Mouse (Mus musculus) cortical plate, adult 2 months (tissue): ENCODE results near the gene Cpd. TPM values are rescaled to one million over a fixed set of nuclear protein-coding genes. Genes with fewer than 3 reads are reported as not detected.

Experiments used
- H3K27ac ChIP-seq: fragments of 200-500 bp; 2 replicates; pipeline ENCODE4 v1.5.1; 2012; ENCODE audit warnings: low read length, control low read depth, inconsistent platforms; ENCODE audit not compliant: insufficient read depth
- H3K4me1 ChIP-seq: fragments of 200-500 bp; 2 replicates; pipeline ENCODE4 v1.6.1; 2011; ENCODE audit warnings: low read length; ENCODE audit not compliant: control insufficient read depth, insufficient read depth
- H3K4me3 ChIP-seq: fragments of 200-500 bp; 2 replicates; pipeline ENCODE4 v1.5.1; 2011; ENCODE audit warnings: mild to moderate bottlenecking, low read length, control low read depth; ENCODE audit not compliant: insufficient read depth
- CTCF ChIP-seq: fragments of 200-500 bp; IDR thresholded peaks from 2 replicates; pipeline ENCODE4 v1.5.1; 2011; ENCODE audit warnings: mild to moderate bottlenecking, control low read depth, low read length; ENCODE audit not compliant: insufficient read depth; ENCODE audit errors: extremely low read depth
- POLR2A ChIP-seq: fragments of 200-500 bp; IDR thresholded peaks from 2 replicates; pipeline ENCODE4 v1.6.1; 2011; ENCODE audit warnings: mild to moderate bottlenecking, low read length, control low read depth; ENCODE audit not compliant: insufficient read depth; ENCODE audit errors: extremely low read depth
- polyA plus RNA-seq: library from polyadenylated mRNA; depleted of rRNA; stranded (reverse); fragments of >200 nt; gene quantifications from 2 replicates; pipeline ENCODE4 v1.2.3, GENCODE M21; 2012

Cpd gene
- polyA plus RNA-seq, 1 experiment, result 30.5 TPM

GRCm38 (mm10) chr11:76874766-76875165, 27.9 kb upstream of the Cpd start:
- H3K4me3 ChIP-seq, result no peak overlapping the region
- H3K4me1 ChIP-seq, result no peaks in the 10 kb centered on the region
- no peak overlapping the region for H3K27ac ChIP-seq
- TF ChIP-seq CTCF, result no peak
- no peak for TF ChIP-seq POLR2A

- H3K4me1 ChIP-seq, result no peaks in the 10 kb centered on the region
- H3K27ac ChIP-seq, result no peak overlapping the region
- no peak overlapping the region for H3K4me3 ChIP-seq
- TF ChIP-seq POLR2A, result no peak
- TF ChIP-seq CTCF, result no peak
Measured at GRCm38 (mm10) chr11:76873865-76874264, 27.0 kb upstream of the Cpd start.

GRCm38 (mm10) chr11:76872556-76873234, 25.9 kb upstream of the Cpd start:
- H3K27ac ChIP-seq, result no peak overlapping the region
- TF ChIP-seq CTCF (no peak), POLR2A (no peak)
- no peak overlapping the region for H3K4me3 ChIP-seq
- H3K4me1 ChIP-seq, result no peaks in the 10 kb centered on the region

- no peak overlapping the region for H3K27ac ChIP-seq
- H3K4me1 ChIP-seq, result no peaks in the 10 kb centered on the region
- no peak overlapping the region for H3K4me3 ChIP-seq
- TF ChIP-seq POLR2A (no peak), CTCF (no peak)
Measured at GRCm38 (mm10) chr11:76861185-76861584, 14.4 kb upstream of the Cpd start.

GRCm38 (mm10) chr11:76859261-76859660, 12.4 kb upstream of the Cpd start:
- Histone ChIP-seq H3K4me3 (no peak overlapping the region), H3K4me1 (no peaks in the 10 kb centered on the region), H3K27ac (no peak overlapping the region)
- TF ChIP-seq POLR2A (no peak), CTCF (no peak)

- Histone ChIP-seq H3K27ac (no peak overlapping the region), H3K4me3 (no peak overlapping the region), H3K4me1 (no peaks in the 10 kb centered on the region)
- no peak for TF ChIP-seq POLR2A
- TF ChIP-seq CTCF, result no peak
Measured at GRCm38 (mm10) chr11:76858781-76859180, 12.0 kb upstream of the Cpd start.

GRCm38 (mm10) chr11:76857111-76857510, 10.3 kb upstream of the Cpd start:
- no peaks in the 10 kb centered on the region for H3K4me1 ChIP-seq
- H3K27ac ChIP-seq, result no peak overlapping the region
- no peak overlapping the region for H3K4me3 ChIP-seq
- TF ChIP-seq POLR2A, result no peak
- no peak for TF ChIP-seq CTCF

GRCm38 (mm10) chr11:76856601-76857000, 9.8 kb upstream of the Cpd start:
- no peaks in the 10 kb centered on the region for H3K4me1 ChIP-seq
- TF ChIP-seq CTCF (no peak), POLR2A (no peak)
- no peak overlapping the region for H3K4me3 ChIP-seq
- no peak overlapping the region for H3K27ac ChIP-seq

- no peak overlapping the region for H3K4me3 ChIP-seq
- TF ChIP-seq POLR2A, result no peak
- TF ChIP-seq CTCF, result no peak
- no peak overlapping the region for H3K27ac ChIP-seq
- H3K4me1 ChIP-seq, result no peaks in the 10 kb centered on the region
Measured at GRCm38 (mm10) chr11:76854475-76855341, 7.9 kb upstream of the Cpd start.

GRCm38 (mm10) chr11:76851512-76851911, 4.7 kb upstream of the Cpd start:
- TF ChIP-seq CTCF (no peak), POLR2A (no peak)
- no peak overlapping the region for H3K27ac ChIP-seq
- no peaks in the 10 kb centered on the region; the same call in 1 of the 2 replicates for H3K4me1 ChIP-seq
- no peak overlapping the region for H3K4me3 ChIP-seq
